Mouse (Mus musculus): ENCODE data around the gene Gnmt. TPM values are rescaled to one million over a fixed set of nuclear protein-coding genes. Genes with fewer than 3 reads are reported as not detected.

Gene Gnmt
- polyA plus RNA-seq, 1 experiment, result 12.0 TPM

DNA sequence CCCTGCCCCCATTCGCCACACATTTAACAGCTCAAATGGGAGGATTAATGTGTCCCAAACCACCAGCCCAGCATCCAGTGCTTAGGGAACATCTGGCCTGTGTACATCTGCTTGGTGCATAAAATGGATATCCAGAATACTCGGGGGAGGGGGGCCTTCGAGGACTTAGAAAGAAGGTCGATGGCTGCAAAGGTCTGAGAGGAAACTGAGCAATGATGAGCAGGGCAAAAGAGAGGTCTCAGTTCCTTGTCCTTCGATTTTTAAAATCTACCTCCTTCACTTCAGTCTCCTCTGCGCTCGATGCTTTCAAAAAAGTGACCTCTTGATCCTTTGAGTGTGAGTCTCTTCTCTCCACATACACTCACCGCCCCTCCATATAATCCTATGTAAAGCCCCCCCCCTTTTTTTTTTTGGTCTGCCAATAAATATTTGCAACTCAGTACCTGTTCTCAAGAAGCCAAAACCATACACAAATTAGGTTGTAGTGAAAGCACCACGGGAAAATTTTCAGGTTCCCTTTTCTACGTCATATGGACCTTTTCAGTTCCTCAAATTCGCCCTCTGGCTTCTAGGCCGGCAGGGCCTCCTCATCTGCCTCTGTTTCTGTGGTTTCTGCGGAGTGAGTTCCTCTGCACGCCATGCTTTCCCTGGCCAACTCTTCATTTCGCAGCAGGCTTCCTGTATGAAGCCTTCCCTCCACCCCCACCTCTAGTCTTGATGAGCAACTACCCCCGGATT lies 22.3 kb upstream of the Gnmt start:
- WGBS, result 21% methylated on average over 16 of the region's 16 CpGs
- Histone ChIP-seq H3K4me1 (ENCODE audit: control insufficient read depth, insufficient read depth, low read length) (0 out of 2 replicates have a peak, but pooled peaks cover 4% of the 10 kb centered on the region), H3K27me3 (ENCODE audit: control insufficient read depth, insufficient read depth, low read length) (no peaks in the 10 kb centered on the region), H3K4me3 (replicated peaks; ENCODE audit: insufficient read depth, low read depth, low read length) (peak overlapping the region; percentile 58), H3K27ac (ENCODE audit: insufficient read depth, low read length) (peak overlapping the region; percentile 2; the same call in 1 of the 2 replicates)
- TF ChIP-seq POLR2A (IDR thresholded peaks at IDR 0.05; ENCODE audit: borderline replicate concordance, insufficient read depth, low read length) (no peak), CTCF (IDR thresholded peaks at IDR 0.05; ENCODE audit: borderline replicate concordance, insufficient read depth, low read depth, low read length) (no peak)
- no peak for DNase-seq

DNA sequence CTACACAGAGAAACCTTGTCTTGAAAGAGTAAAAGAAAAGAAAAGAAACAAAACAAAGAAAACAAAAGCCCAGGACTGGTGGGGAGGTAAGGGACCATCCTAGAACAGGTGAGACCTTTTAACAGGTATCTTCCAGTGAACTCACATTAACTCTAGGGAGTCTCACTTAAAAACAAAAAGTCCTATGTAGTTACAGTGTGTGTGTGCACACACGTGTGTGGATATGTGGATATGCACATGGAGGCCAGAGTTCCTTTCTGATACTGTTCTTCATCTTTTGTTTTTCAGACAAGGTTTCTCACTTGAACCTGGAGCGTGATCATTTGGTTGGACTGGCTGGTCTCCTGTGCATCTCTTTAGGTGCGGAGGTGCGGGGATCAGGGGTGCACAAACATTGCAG lies 21.6 kb upstream of the Gnmt start:
- no peaks in the 10 kb centered on the region for H3K27me3 ChIP-seq (ENCODE audit: control insufficient read depth, insufficient read depth, low read length)
- 92% methylated on average over 4 of the region's 4 CpGs for WGBS
- TF ChIP-seq CTCF (IDR thresholded peaks at IDR 0.05; ENCODE audit: borderline replicate concordance, insufficient read depth, low read depth, low read length), result no peak
- TF ChIP-seq POLR2A (IDR thresholded peaks at IDR 0.05; ENCODE audit: borderline replicate concordance, insufficient read depth, low read length), result no peak

DNA sequence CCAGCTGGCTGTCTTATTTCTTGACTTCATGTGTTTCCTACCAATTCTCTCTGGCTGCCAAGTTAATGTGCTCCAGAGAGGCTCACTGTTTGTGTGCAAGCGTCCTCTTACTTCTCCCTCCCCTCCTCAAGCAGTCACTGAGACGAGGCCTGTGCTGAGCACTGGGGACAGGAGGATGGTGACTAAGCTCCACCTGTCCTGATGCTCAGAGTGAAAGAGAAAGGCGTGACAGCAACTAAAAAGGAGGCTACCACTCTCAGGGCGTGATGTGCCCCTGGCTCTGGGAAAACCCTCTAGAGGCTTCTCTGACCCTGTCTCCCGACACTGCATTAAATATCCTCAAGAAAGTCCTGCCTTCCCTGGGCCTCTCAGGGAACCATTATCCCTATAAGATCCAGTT lies 20.3 kb upstream of the Gnmt start:
- 82% methylated on average over 5 of the region's 5 CpGs for WGBS

More for the DNA sequence above, 21.6 kb upstream of the Gnmt start:
- Histone ChIP-seq H3K4me3 (replicated peaks; ENCODE audit: insufficient read depth, low read depth, low read length) (no peak overlapping the region), H3K27ac (ENCODE audit: insufficient read depth, low read length) (no peak overlapping the region), H3K4me1 (ENCODE audit: control insufficient read depth, insufficient read depth, low read length) (0 out of 2 replicates have a peak, but pooled peaks cover 4% of the 10 kb centered on the region)
- no peak for DNase-seq

DNA sequence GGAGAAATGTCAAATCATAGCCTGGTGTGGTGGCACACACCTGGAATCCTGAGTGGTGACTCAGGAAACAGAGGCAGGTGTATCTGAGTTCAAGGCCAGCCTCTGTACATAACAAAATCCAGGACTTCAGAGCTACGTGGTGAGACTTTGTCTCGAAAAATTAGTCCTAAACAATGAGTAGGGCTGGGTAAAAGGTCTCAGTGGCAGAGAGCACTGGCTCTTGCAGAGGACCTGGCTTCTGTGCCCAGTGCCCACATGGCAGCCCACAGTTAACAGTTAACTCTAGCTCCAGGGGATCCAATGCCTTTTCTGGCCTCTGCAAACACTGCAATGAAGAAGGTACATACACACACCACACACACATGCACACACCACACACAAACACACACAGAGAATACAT lies 18.8 kb upstream of the Gnmt start:
- Histone ChIP-seq H3K4me1 (ENCODE audit: control insufficient read depth, insufficient read depth, low read length) (0 out of 2 replicates have a peak, but pooled peaks cover 4% of the 10 kb centered on the region), H3K4me3 (replicated peaks; ENCODE audit: insufficient read depth, low read depth, low read length) (no peak overlapping the region), H3K27ac (ENCODE audit: insufficient read depth, low read length) (no peak overlapping the region), H3K27me3 (ENCODE audit: control insufficient read depth, insufficient read depth, low read length) (no peaks in the 10 kb centered on the region)
- DNase-seq, result no peak
- TF ChIP-seq POLR2A (IDR thresholded peaks at IDR 0.05; ENCODE audit: borderline replicate concordance, insufficient read depth, low read length) (no peak), CTCF (IDR thresholded peaks at IDR 0.05; ENCODE audit: borderline replicate concordance, insufficient read depth, low read depth, low read length) (no peak)
- 88% methylated on average over 2 of the region's 2 CpGs for WGBS

More for the DNA sequence above, 20.3 kb upstream of the Gnmt start:
- no peak overlapping the region for H3K27ac ChIP-seq (ENCODE audit: insufficient read depth, low read length)
- no peaks in the 10 kb centered on the region for H3K27me3 ChIP-seq (ENCODE audit: control insufficient read depth, insufficient read depth, low read length)
- TF ChIP-seq POLR2A (IDR thresholded peaks at IDR 0.05; ENCODE audit: borderline replicate concordance, insufficient read depth, low read length), result no peak
- no peak for DNase-seq
- 0 out of 2 replicates have a peak, but pooled peaks cover 4% of the 10 kb centered on the region for H3K4me1 ChIP-seq (ENCODE audit: control insufficient read depth, insufficient read depth, low read length)
- no peak overlapping the region for H3K4me3 ChIP-seq (replicated peaks; ENCODE audit: insufficient read depth, low read depth, low read length)

DNA sequence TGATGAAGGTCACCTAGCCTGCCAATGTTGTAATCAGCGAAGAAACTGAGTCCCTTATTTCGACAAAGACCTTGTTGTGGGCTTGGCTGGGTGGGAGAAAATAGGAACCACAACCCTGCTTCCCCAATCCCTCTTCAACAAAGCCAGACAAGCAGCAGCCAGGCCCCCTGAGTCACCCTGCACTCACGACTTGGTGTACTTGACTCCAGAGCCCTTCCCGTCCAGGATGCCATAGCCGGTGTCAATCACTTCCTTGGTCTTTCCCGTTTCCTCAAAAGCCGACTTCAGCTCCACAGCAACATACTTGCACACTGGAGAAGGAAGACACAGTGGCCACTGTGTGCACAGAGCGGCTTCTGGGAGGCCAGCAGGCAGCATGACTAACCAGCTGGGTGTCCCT lies 18.3 kb upstream of the Gnmt start:
- Histone ChIP-seq H3K27ac (ENCODE audit: insufficient read depth, low read length) (no peak overlapping the region), H3K4me1 (ENCODE audit: control insufficient read depth, insufficient read depth, low read length) (0 out of 2 replicates have a peak, but pooled peaks cover 4% of the 10 kb centered on the region), H3K4me3 (replicated peaks; ENCODE audit: insufficient read depth, low read depth, low read length) (no peak overlapping the region), H3K27me3 (ENCODE audit: control insufficient read depth, insufficient read depth, low read length) (no peaks in the 10 kb centered on the region)
- DNase-seq, result no peak
- TF ChIP-seq CTCF (IDR thresholded peaks at IDR 0.05; ENCODE audit: borderline replicate concordance, insufficient read depth, low read depth, low read length), result no peak
- TF ChIP-seq POLR2A (IDR thresholded peaks at IDR 0.05; ENCODE audit: borderline replicate concordance, insufficient read depth, low read length), result no peak
- 76% methylated on average over 8 of the region's 8 CpGs for WGBS

DNA sequence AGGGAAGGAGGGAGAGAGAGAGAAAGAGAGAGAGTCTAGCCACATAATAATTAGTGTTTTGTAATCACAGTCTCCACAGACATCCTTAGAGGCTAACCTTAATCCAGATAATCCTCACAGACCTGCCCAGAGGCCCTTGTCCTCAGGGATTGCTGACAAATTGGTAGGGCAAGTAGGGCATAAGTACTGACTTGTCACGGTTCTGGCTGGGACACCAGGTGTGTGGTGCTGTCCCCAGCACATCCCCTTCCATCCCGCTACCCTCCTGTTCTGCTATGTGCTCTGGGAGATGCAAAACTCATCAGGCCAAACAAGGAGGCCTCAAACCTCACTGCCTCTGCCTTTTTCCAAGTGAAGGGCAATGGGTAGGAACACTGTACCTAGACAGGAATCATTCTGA lies 16.5 kb upstream of the Gnmt start:
- no peak overlapping the region for H3K27ac ChIP-seq (ENCODE audit: insufficient read depth, low read length)
- no peak for DNase-seq
- no peaks in the 10 kb centered on the region for H3K4me1 ChIP-seq (ENCODE audit: control insufficient read depth, insufficient read depth, low read length)
- WGBS, result 85% methylated on average over 2 of the region's 2 CpGs
- TF ChIP-seq POLR2A (IDR thresholded peaks at IDR 0.05; ENCODE audit: borderline replicate concordance, insufficient read depth, low read length), result no peak
- no peak for TF ChIP-seq CTCF (IDR thresholded peaks at IDR 0.05; ENCODE audit: borderline replicate concordance, insufficient read depth, low read depth, low read length)
- H3K4me3 ChIP-seq (replicated peaks; ENCODE audit: insufficient read depth, low read depth, low read length), result no peak overlapping the region
- no peaks in the 10 kb centered on the region for H3K27me3 ChIP-seq (ENCODE audit: control insufficient read depth, insufficient read depth, low read length)

DNA sequence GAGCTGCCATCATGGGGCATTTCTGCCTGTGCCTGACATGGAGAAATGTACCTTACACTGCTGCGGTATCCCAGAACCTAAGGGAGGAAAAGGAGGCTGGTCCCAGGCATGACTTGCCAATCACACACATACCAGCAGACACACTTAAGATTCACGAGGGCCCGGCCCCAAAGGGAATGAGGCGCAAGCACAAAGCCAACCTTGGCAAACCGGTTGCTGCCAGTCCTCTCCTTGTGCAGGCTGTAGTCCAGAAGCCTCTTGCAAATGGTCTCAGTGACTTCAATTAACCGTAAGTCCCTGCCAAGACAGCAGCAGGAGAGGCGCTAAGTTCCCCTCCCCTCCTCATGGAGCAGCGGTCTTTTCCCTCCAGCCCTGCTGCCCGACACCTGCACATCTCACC lies 14.0 kb upstream of the Gnmt start:
- Histone ChIP-seq H3K4me1 (ENCODE audit: control insufficient read depth, insufficient read depth, low read length) (no peaks in the 10 kb centered on the region), H3K4me3 (replicated peaks; ENCODE audit: insufficient read depth, low read depth, low read length) (no peak overlapping the region), H3K27ac (ENCODE audit: insufficient read depth, low read length) (no peak overlapping the region), H3K27me3 (ENCODE audit: control insufficient read depth, insufficient read depth, low read length) (no peaks in the 10 kb centered on the region)
- no peak for TF ChIP-seq POLR2A (IDR thresholded peaks at IDR 0.05; ENCODE audit: borderline replicate concordance, insufficient read depth, low read length)
- no peak for TF ChIP-seq CTCF (IDR thresholded peaks at IDR 0.05; ENCODE audit: borderline replicate concordance, insufficient read depth, low read depth, low read length)
- DNase-seq, result no peak
- WGBS, result 39% methylated on average over 9 of the region's 9 CpGs

DNA sequence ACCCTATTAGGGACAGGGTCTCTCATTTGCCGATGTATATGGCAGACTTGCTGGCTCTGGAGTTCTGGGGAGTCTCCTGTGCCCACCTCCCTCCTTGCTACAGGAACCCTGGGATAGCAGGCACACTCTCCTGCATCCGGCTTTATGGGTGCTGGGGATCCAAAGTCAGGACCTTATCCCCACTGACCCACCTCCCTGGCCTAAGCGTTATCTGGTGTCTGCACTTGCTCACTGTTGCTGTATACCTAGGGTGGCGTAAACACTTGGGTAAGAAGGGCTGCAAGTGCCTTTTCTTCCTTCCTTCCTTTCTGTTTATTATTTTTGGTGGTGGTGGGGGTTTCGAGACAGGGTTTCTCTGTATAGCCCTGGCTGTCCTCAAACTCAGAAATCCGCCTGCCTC lies 12.3 kb upstream of the Gnmt start:
- no peak for DNase-seq
- TF ChIP-seq POLR2A (IDR thresholded peaks at IDR 0.05; ENCODE audit: borderline replicate concordance, insufficient read depth, low read length) (no peak), CTCF (IDR thresholded peaks at IDR 0.05; ENCODE audit: borderline replicate concordance, insufficient read depth, low read depth, low read length) (no peak)
- Histone ChIP-seq H3K27me3 (ENCODE audit: control insufficient read depth, insufficient read depth, low read length) (no peaks in the 10 kb centered on the region), H3K4me3 (replicated peaks; ENCODE audit: insufficient read depth, low read depth, low read length) (no peak overlapping the region), H3K27ac (ENCODE audit: insufficient read depth, low read length) (no peak overlapping the region), H3K4me1 (ENCODE audit: control insufficient read depth, insufficient read depth, low read length) (no peaks in the 10 kb centered on the region)
- WGBS, result 95% methylated on average over 6 of the region's 6 CpGs

All from cerebellum, adult 2 months (tissue).